Mouse (Mus musculus): ENCODE results near the gene Tmod4. TPM values are rescaled to one million over a fixed set of nuclear protein-coding genes. Genes with fewer than 3 reads are reported as not detected.

Gene Tmod4
- total RNA-seq, 2 experiments from 2014 or later = 0.17 TPM; not detected in 1

DNA sequence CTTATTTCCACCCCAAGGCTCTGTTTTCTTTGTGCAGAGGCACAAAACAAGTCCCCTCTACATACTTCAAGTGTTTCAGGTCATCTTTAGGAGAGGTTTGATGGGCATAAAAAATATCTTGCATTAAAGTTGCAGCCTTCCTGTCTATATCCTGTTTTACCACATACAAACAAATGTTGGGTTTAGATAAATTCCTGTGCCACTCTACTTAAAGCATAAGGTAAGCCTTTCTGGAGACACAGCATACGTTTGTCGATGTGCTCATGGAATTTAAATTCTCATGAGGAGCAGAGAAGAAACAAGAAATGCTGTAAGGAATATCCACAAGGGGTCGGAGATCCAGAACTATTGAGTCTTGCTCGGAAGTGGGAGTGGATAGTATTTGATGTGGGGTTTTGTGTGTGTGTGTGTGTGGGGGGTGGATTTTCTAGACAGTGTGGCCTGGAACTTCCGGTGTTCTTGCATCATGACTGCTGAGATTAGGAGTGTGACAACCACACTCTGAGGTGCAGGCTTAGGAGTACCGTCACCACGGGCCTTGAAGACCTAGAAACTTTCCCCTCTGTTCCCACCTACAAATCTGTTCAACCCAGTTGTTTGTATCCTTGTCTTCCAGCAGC is 11.3 kb downstream of the Tmod4 start:
- no peak for ATAC-seq (replicated peaks; ENCODE audit: low FRiP score, poor library complexity, severe bottlenecking)

DNA sequence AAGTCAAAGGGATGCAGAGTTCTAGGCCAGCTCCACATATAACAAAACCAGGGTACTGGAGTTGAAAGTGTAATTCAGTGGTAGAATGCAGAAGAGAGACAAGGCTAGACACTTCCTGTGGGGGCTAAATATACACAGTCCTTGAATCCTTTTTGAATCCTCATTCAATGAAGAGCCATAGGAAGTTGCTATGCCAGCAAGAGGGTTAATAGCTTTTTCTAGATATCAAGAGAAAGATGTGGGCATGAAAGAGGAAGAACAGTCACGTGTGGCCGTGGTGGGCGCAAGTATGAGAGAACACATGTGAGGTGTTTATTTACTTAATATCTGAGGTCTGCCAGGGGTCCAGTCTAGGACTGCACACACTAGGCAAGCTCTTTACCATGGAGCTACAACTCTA is 12.1 kb downstream of the Tmod4 start:
- ATAC-seq (replicated peaks; ENCODE audit: low FRiP score, poor library complexity, severe bottlenecking) = no peak

DNA sequence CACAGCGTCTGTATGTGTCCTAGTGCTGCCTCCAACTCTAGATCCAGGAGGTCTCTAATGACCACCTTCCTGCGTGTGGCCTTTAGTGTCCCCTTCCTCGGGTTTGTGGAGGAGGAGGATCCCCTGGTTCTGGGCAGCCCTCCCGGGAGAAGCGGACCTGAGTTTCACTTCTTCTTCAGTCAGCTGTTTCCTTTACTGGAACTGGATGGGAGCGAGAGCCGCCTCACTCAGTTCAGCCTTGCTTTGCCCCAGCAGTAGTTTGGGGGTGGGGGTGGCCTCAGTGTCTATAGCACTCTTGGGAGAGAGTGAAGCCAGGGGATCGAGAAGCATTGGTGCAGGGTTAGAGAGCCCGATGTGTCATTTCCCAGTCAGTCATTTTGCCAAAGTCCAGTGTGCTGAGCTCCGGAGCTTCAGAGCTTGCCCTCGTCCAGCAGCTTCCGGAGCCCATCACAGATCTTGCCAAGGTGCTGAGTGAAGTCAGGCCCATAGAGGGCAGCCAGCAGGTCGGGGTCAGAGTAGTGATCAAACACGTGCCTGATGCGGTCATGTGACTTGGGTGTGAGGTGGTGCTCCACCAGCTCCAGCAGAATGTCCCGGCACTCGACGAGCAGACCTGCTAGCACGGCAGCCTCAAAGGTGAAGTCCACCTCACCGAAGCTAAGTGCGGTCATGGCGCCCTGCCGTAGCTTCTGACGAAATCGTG is 15.5 kb downstream of the Tmod4 start:
- ATAC-seq (replicated peaks; ENCODE audit: low FRiP score, poor library complexity, severe bottlenecking) = no peak

DNA sequence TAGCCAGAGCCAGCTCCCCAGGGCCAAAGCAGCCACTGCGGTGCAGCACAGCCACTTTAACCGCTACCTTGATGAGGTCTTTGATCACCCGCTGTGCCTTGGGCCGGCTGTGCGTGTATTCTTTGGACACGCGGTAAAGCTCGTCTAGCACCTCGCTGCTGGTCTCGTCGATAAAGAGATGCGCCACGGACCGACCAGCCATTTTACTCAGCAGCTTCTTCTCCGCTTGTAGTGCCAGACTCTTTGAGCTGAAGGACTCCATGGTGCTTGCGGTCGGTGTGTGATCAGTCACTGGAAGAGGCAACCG is 16.0 kb downstream of the Tmod4 start:
- no peak for ATAC-seq (replicated peaks; ENCODE audit: low FRiP score, poor library complexity, severe bottlenecking)

DNA sequence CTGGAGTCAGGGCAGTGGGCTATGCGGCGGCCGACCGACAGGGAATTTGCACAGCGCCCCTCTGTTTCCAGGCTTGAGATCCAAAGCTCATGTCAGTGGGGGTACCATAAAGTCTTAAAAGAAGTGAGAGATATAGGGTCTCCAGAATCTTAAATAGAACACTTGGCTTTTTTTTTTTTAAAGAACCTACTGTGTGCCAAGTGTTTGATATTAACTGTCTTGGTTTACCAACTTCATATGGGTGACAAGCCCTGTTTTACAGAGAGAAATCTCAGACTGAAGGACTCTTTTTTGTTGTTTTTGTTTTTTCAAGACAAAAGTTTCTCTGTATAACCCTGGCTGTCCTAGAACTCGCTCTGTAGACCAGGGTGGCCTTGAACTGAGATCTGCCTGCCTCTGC is 16.5 kb downstream of the Tmod4 start:
- ATAC-seq (replicated peaks; ENCODE audit: low FRiP score, poor library complexity, severe bottlenecking) = no peak

DNA sequence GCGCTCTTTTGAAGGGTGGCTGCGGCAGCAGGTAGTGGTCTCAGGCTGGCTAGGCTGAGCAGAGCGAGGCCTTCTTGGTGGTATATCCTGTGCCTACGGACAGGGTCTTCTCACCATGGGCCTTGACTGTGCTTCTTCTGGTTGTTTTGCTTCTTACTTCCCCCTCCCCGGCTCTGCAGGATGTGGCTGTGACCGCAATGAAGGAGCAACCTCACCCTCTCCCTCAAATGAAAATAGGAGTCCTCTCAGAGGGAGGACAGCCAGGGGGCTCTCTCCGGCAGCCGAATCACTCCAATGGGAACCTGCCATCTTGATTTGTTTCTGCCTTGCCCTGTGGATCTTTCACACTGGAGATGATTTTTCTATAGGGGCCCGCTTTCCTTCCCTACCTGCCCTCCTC is 17.2 kb downstream of the Tmod4 start:
- ATAC-seq (replicated peaks; ENCODE audit: low FRiP score, poor library complexity, severe bottlenecking) = no peak

DNA sequence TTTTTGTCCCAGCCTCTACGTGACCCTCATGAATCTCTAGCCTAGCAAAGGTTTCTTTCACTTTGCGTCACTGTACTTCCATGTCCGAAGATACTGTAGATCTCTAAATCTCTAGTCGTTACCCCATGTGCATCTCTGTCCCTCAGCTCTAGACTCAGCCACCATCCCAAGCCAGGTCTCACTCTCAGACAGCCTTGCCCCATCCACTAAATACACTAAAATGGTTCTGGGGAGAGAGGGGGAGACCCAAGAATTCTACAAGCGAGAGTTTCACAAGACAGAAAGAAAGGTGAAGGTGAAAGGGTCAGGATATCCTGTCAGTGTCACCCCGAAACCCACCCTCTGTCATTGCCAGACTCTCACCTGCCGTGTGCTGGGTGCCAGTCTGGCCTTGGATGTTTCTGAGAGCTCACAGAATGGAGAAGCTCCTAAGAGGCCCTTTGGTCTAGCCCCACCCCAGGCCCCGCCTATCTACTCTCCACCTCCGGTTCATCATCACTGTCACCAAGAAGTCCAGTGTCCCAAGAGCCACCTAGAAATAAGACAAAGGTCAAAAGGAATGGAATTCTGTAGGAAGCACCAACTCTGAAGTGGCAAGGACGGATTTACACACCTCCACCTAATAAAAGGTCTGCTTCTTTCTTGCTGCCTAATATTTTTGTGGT is 17.8 kb downstream of the Tmod4 start, which contains the start of gene Tnfaip8l2:
TSS of gene Tnfaip8l2 (minus strand) at position 409 of the 665 bp plus-strand sequence.
- peak; percentile 81 for ATAC-seq (replicated peaks; ENCODE audit: low FRiP score, poor library complexity, severe bottlenecking)

DNA sequence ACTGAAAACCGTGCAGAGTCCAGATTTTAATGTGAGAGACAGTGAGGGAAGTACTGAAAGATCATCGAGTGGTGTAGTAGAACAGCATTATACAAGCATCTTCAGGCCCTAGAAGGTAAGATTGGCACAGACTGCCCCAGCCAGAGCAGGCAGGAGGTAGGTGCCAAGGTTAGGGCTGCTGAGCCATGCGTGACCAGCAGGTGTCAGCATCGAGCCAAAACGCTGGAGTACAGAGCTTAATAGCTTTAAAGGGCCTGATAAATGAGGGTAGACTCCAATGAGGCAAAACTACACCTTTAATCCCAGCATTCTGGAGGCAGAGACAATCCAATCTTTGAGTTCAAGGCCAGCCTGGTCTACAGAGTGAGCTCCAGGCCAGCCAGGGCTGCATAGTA is 18.3 kb downstream of the Tmod4 start:
- peak; percentile 88 for ATAC-seq (replicated peaks; ENCODE audit: low FRiP score, poor library complexity, severe bottlenecking)

DNA sequence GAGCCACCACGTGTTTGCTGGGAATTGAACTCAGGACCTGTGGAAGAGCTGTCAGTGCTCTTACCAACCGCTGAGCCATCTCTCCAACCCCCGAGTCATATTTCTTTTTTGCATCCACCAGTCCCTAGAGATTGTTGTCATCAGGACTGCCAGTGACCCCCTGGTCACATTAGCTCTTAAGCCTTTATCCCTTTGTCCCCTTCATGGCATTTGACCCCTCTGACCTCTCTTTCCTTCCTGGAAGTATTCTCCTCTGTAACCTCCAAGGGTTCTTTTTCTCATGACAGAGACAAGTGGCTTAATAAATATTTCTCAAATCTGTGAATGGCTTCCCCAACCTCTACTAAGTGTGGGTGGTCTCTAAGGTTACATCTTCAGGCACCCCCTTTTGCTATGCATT is 23.6 kb downstream of the Tmod4 start:
- no peak for ATAC-seq (replicated peaks; ENCODE audit: low FRiP score, poor library complexity, severe bottlenecking)

DNA sequence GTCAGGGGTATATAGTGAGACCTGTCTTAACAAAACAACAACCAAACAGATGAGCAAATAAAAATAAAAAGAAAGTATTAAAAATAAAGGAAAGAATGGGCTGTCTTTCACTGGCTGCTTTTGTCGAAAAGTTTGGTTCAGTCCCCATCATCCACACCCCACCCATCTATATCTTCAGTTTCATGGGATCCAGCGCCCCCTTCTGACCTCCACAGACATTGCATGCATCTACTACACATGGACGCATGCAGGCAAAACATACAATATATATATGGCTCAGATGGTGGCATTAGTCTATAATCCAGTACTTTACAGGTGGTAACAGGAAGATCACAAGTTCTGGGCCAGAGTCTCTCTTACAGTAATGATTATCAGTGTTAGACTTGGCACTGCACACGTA is 29.6 kb downstream of the Tmod4 start:
- peak; percentile 83 for ATAC-seq (replicated peaks; ENCODE audit: low FRiP score, poor library complexity, severe bottlenecking)

DNA sequence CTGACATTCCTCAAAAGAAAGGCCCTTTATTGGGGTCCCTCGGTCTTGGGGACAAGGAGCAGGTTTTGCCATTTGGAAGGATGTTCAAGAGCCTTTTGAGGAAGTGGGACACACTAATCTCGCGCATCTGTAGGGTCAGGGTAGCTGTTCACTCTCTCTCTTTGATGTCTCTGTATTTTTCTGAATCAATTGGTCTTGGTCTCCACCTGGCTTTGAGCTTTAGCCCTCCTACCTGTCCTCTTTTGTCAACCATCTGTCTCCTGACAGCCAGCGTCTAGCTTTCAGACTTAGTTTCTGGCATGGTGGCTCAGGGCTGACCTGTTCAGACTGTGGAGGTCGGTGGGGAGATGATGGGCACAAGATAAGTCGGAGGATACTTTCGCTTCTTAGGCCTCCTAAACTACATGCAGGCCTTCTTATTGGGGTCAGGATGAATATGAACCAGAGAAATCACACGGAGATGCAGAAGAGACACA is 35.3 kb downstream of the Tmod4 start:
- peak; percentile 17; the same call in 1 of the 2 replicates for ATAC-seq (replicated peaks; ENCODE audit: low FRiP score, poor library complexity, severe bottlenecking)

DNA sequence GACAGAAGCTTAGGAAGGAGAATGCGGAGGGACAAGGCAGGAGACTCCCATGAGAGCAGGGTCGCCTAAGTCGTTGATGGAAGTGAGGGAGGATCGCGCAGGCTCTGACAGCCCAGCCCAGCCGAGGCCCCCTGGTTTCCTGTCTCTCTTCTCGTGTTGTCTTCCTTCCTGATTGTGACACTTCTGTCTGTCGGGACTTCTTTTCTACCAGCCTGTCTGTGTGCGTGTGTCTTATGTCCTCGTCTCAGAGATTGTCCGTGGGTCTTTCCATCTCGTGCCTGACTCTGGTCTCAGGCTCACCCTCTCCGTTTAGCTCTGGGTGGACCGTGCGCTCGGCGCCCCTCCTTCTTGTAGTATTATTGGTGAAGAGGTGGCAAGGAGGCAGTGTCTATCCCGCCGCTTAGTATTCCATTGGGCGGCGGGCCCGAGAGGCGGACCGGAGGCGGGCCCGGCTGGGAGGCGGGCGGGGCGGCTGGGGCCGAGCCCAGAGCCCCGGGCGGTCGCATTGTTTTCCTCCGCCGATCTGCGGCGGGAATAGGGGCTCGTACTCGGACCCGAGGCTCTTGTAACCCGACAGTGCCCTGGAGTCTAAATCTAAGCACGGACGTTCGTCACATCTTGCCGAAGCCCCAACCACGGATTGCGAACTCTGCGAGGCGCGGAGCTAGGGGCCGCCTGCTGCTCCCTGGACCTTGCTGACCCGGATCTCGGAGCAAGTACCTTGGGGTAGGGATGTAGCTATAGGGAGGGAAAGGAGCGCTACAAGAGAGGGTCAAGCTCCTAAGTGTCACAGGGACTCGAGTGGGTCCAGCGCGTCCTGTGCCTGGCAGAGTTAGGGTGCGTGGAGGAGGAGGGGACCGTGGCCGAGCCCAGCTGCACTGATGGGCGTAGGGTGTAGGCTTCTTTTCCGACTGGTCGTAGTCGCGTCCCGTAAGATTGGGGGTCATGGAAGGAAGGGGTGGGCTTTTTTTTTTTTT is 36.0 kb downstream of the Tmod4 start, which contains the start of gene Sema6c:
TSS of gene Sema6c (plus strand) at position 471 of the 977 bp plus-strand sequence.
- peak; percentile 97 for ATAC-seq (replicated peaks; ENCODE audit: low FRiP score, poor library complexity, severe bottlenecking)

DNA sequence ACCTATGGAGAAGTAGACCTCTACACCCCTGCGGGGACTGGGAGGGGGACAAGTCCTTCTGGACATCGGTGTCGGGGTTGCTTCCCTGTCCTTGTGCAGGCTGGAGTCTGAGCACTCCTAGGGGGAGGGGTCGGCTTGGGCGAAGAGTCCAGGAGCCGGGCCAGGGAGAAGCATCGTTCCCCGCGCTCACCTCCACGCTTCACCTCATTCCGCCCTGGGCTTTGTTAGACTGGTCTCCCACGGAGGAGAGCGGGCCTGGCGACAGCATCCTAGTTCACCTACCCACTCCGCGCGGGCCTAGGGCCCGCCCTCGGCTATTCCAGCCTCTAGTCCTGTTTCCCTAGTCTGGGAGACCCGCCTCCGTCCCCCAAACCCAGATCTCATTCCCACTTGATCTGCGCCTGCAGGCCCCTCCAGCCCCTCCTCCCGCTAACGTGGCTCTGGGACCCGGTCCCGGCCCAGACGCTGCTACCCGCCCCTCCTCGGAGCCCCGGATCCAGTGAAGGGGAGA is 36.8 kb downstream of the Tmod4 start:
- ATAC-seq (replicated peaks; ENCODE audit: low FRiP score, poor library complexity, severe bottlenecking) = no peak

DNA sequence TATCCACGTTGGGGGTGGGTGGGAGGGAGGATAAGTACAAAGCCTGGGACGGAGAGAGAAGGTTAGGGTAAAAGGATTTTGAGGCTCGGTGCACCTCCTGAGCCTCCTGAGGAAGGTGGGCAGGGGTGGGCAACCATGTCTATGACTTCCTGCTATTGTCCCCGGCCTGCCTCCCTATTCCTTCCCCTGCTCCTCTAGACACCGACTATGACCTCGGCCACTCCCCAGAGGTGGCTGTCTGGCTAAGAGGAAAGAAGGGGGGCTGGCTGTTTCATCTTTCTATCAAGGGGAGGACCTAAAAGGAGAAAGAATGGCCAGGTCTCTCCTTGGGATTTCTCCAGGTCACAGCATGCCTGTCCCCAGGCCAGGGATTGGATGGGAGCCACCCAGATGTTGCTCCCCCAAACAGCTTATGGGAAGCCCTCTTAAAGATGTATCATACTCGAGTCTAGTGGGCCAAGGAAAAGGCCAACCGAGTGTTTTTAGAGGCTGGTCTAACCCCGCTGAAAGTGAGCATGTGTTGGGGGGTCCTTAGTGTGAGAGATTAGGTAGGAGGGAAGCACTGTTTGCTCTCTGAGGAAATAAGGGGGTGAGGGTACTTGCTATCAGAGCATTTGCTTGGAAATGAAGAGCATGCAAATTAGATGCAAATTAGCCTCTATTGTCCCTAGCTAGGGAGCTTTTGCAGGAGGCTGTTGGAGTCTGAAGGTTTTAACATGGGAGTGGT is 37.5 kb downstream of the Tmod4 start:
- no peak for ATAC-seq (replicated peaks; ENCODE audit: low FRiP score, poor library complexity, severe bottlenecking)

DNA sequence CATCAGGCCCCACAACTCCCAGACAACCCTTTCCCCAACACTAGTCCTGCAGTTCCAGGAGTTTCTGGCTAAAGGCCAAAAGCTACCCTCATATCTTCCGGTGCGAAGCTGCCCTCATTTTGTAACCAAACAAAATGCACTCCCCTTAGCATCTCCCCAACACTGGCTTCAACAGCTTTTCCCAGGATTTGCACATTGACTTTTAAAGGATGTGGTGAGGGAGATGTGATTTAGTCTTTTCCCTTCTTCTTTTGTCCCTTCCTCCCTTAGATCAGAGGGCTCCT is 38.0 kb downstream of the Tmod4 start:
- ATAC-seq (replicated peaks; ENCODE audit: low FRiP score, poor library complexity, severe bottlenecking) = no peak

DNA sequence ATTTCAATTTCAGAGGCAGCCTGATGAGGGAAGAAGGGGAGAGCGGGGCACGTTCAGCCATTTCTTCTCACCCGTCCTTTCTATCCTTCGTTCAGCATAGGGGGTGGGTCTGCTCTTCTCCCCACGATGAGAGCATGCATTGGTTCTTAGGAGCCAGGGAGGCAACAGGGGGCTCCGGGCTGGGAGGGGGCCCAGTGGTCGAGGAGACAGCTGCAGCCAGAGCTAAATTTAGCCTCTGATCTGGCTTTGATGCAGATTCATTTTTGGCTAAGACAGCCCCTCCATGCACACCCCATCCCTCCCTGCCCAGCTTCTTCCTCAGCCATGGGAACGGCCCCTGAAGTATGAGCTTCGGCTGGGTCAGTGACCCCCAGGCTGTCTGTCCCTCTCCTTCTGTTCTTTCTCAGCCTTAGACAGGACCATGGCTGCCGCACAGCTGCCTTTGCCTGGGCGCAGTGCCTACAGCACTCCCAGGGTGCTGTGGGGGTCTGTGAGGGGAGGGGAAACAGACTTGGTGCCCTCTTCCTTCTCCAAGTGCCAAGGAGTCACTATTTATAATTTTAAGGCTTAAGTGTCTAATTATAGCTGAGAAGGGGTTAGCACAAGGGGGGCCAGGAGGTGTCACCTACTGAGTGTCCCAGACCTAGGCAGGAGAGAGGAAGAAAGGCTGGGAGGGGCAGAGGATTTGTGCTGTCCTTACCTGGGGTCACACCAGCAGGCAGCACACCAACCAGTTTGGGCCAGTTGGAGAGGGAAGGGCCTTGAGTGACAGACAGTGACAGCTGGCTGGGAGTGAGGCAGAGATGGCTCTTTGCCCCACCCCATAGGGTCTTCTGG is 39.4 kb downstream of the Tmod4 start:
- ATAC-seq (replicated peaks; ENCODE audit: low FRiP score, poor library complexity, severe bottlenecking) = no peak

DNA sequence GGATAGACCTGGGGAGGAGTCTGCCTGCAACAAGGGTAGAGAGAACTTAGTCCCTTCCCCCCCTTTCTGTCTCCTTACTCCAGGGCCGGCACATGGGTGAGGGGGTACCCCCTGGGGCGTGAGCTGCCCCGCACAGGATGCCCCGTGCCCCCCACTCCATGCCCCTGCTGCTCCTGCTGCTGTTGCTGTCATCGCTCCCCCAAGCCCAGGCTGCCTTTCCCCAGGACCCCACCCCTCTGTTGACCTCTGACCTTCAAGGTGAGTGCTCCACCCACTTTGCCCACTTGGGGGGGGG is 39.9 kb downstream of the Tmod4 start:
- no peak for ATAC-seq (replicated peaks; ENCODE audit: low FRiP score, poor library complexity, severe bottlenecking)

DNA sequence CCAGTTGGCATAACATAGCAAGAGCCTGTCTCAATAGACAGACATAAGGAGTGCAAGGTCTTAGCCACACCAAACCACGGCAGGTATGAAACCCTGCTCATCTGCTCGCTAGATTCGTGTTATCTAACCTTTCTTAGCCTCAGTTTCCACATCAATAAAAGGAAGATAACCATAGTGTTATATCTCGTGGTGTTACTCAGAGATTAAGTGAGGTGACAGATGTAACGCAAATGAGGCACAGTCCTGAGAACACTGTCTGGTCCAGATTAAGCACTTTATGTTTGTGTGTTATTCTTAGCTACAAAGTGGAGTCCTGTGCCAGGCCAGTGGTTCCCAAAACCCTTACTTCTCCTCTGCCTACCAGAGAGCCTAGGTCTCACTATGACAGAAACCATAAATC is 40.6 kb downstream of the Tmod4 start:
- ATAC-seq (replicated peaks; ENCODE audit: low FRiP score, poor library complexity, severe bottlenecking) = no peak

DNA sequence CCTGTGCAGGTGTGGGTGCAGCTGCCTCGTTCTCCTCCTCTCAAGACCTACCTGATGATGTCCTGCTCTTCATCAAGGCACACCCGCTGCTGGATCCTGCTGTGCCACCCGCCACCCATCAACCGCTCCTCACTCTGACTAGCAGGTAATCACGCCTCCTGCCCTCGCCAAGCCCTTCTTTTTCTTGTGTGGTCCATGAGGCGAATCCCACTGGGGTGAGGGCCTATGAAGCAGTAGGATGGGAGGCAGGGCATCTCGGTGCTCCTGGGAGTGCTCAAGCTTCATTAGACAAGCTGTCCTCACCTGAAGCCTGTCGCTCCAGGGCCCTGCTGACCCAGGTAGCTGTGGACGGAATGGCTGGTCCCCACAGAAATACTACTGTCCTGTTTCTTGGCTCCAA is 45.7 kb downstream of the Tmod4 start:
- ATAC-seq (replicated peaks; ENCODE audit: low FRiP score, poor library complexity, severe bottlenecking) = no peak
